Mouse (Mus musculus) brain, adult 2 months (tissue): Measurements from ENCODE around the gene C1ql1.
"Not testable (repeated sequence)": the region's sequence is repeated elsewhere in the genome, so short reads cannot be mapped to it uniquely, and the experiment has no call there.

ENCODE experiments used
- DNase-seq: peaks from one replicate; pipeline ENCODE4 v3.0.0; 2011; ENCODE audit warnings: low read depth, low spot score

Gene C1ql1

DNA sequence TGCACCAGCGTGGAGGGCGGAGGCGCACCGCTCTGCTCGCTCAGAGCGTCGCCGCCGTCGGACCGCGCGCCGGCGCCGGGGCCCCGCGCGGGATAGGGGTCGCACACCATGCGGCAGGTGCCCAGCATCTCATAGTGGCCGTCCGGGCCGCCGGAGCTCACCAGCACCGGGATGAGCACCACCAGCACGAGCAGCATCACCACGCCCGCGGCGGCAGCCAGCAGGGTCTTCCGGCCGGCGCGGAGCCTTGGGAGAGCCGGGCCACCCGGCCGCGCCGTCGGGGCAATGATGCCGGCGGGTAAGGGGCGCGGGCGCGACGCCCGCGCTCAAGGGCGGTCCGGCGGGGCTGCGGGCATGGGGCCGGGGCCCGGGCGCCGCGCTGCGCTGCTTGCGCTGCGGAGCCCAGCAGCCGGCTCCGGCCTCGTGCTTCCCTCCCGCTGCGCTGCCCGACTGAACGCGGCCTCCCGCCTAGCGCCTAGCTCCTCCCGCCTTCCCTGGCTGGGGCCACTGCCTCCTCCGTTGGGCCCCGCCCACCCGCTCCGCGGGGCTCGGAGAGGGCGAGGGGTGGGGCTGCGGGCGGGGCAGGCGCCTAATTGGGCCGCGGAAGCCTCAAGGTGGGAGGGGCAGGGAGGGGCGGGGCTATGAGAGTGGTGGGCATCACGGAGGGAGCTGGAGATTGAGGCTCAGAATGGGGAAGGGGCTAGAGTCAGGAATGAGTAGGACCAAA is at the start of gene C1ql1:
Gene C1ql1 (minus strand): TSS at position 424 of the 727 bp plus-strand sequence.
- DNase-seq, result peak; percentile 71

DNA sequence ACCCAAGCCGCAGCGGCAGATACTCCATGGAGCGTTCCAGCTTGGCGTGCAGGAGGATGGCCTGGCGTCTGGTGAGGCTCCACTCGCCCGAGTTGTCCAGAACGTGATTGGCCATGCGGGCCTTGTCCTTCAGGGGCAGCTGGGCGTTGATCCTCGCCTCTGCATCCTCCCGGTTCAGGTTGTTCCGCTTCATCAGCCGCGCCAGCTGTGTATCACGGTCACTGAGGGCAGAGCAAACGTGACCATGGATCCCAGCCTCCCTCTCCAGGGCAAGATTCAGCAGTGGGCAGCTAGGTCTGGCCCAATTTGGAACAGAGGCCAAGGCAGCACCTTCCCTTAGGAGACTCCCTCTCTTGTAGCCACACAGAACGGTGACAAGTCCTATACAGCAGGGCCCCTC is 48.5 kb upstream of the C1ql1 start:
- DNase-seq, result no peak

- DNase-seq, result no peak
Measured at GRCm38 (mm10) chr11:102993420-102994029, 47.0 kb upstream of the C1ql1 start.

- peak; percentile 81 for DNase-seq
Measured at GRCm38 (mm10) chr11:102992940-102993339, 46.5 kb upstream of the C1ql1 start.

DNA sequence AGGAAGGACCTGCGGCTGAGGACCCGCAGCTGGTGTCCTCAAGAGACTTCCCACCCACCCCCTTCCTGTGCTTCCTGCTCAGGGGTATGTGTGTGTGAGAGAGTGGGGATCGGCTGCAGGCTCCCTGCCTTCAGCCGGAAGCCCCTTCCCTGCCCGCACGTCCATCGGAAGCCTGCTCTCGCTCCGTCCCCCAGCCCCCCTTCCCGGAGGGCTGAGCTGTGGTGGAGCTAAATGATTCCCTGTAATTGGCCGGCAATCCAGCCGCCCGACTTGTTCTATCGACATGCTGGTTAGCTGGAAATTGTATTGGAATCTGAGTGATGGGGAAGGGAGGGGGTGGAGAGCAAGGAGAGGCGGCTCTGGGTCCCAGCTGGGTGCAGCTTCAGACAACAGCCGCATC is 45.2 kb upstream of the C1ql1 start:
- DNase-seq, result no peak

GRCm38 (mm10) chr11:102990152-102990663 is 43.7 kb upstream of the C1ql1 start:
- peak; percentile 83 for DNase-seq

DNA sequence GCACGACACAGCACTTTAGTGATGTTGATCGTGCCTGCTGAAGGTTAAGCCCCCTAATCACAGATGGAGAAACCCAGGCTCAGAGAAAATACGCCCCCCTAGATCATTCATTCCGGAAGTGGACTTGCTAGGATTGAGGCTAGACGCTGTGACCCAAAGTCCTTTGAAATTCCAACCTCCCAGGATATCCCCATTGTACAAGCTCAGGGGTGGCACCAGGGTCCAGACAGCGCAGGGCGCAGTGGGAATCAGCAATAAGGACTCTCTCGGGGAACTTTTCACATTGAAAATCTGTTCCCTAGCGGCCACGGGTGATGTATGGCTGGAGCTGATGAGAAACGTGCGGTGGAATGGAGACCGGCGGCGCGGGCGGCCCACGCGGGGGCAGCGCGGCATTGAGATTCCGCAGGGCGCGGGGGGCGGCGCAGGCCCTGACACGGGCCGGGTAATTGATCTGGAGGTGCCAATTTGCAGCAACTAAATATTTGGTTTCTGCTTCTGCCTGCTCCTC is 43.2 kb upstream of the C1ql1 start:
- no peak for DNase-seq

GRCm38 (mm10) chr11:102985160-102985559 is 38.7 kb upstream of the C1ql1 start:
- peak; percentile 32 for DNase-seq

DNA sequence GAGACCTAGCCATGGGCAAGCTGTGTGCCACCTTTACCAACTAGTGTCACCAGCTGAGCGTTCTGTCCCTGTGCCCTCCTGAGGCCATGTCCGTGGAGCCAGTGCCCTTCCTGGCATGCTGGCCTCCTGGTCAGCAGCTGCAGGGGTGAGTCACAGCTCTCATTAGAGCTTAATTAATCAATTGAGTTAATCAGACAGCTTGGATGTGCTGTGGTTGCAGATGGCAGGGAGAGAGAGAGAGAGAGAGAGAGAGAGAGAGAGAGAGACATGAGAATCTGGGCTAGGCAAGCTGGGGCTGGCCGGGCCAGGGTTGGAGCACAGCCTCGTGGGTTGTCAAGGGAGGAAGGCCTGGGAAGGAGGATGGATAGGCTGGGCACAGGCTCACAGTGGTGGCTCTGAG is 38.1 kb upstream of the C1ql1 start:
- DNase-seq, result no peak

GRCm38 (mm10) chr11:102984086-102984485 is 37.6 kb upstream of the C1ql1 start:
- no peak for DNase-seq

- no peak for DNase-seq
Measured at GRCm38 (mm10) chr11:102981151-102981890, 34.8 kb upstream of the C1ql1 start.

GRCm38 (mm10) chr11:102978052-102978666 is 31.7 kb upstream of the C1ql1 start:
- no peak for DNase-seq

DNA sequence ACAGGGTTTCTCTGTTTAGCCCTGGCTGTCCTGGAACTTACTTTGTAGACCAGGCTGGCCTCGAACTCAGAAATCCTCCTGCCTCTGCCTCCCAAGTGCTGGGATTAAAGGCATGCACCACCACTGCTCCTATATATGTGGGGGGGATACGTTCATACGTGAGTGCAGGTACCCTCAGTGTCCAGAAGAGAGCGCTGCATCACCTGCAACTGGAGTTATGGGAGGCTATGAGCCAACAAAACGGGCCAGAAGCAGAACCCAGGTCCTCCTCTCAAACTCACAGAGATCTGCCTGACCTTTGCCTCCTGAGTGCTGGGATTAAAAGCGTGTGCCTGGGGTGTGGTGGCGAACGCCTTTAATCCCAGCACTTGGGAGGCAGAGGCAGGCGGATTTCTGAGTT is 29.5 kb upstream of the C1ql1 start:
- DNase-seq, result not testable (repeated sequence)

- DNase-seq, result no peak
Measured at GRCm38 (mm10) chr11:102972326-102972725, 25.8 kb upstream of the C1ql1 start.

GRCm38 (mm10) chr11:102971604-102972003 is 25.1 kb upstream of the C1ql1 start:
- DNase-seq, result peak; percentile 63

GRCm38 (mm10) chr11:102964547-102965091 is 18.1 kb upstream of the C1ql1 start:
- DNase-seq, result peak; percentile 45

GRCm38 (mm10) chr11:102963855-102964546 is 17.5 kb upstream of the C1ql1 start:
- peak; percentile 32 for DNase-seq

- DNase-seq, result no peak
Measured at GRCm38 (mm10) chr11:102963246-102963854, 16.9 kb upstream of the C1ql1 start.

- no peak for DNase-seq
Measured at GRCm38 (mm10) chr11:102962861-102963245, 16.4 kb upstream of the C1ql1 start.

DNA sequence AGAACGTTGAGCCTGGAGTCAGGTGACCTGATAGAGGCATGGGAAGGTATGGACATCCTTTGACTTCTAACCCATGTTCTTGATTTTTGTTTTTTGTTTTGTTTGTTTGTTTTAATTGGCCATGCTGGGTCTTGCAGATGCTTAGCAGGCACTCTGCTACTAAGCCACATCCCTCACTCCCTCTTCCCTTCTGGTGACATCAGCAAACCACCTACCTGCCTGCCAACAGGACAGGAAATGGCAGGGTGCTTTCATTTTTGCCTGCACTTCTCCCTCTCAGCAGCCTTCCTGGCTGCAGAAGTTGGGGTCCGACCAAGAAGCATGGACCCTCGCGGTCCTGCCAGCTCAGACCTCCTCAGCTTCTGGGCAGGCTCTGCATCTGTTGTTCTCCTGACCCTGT is 14.6 kb upstream of the C1ql1 start:
- no peak for DNase-seq
